Mouse (Mus musculus) thymus, adult 2 months (tissue): ENCODE measurements around the gene Rock2.

Experiments used
- CTCF ChIP-seq: fragments of 200-500 bp; IDR thresholded peaks from 2 replicates; pipeline ENCODE4 v1.5.1; 2012; ENCODE audit warnings: mild to moderate bottlenecking, control low read depth, low read length, moderate library complexity, borderline replicate concordance; ENCODE audit not compliant: control insufficient read depth, poor library complexity, insufficient read depth; ENCODE audit errors: extremely low read depth
- POLR2A ChIP-seq: fragments of 200-500 bp; IDR thresholded peaks from 2 replicates; pipeline ENCODE4 v1.6.1; 2012; ENCODE audit warnings: mild to moderate bottlenecking, low read length, control low read depth, moderate library complexity; ENCODE audit not compliant: control insufficient read depth, poor library complexity, insufficient read depth; ENCODE audit errors: extremely low read depth

DNA sequence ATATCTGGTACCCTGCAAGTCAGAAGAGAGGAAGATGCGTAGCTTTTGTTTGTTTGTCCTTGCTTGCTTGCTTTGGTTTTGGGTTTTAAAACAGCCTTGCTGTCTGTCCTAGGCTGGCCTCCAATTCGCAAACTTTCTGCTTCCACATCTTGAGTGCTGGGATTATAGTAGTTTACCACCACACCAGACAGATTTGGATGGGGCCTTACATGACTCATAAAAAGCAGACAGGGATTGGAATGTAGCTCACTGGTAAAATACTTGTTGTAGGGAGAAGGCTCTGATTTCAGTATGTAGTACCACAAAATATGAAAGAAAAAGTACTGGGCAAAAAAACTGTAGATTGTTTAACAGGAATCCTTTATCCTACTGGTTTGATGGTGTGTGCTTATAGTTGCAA, 72.1 kb downstream of the Rock2 start:
- TF ChIP-seq POLR2A (no peak), CTCF (no peak)
